Mouse (Mus musculus) neural tube, embryonic 10.5 days (tissue): ENCODE data around the gene Tnpo2.

Experiments used
- DNase-seq: peaks from one replicate; pipeline ENCODE4 v3.0.0-alpha.2; 2017; ENCODE audit warnings: low spot score; ENCODE audit errors: extremely low spot score

Gene Tnpo2

GRCm38 (mm10) chr8:85036718-85037365, at the start of gene Tnpo2:
Gene Tnpo2 (plus strand): TSS chr8:85036915.
- peak; percentile 90 for DNase-seq

- DNase-seq: no peak
These were observed 49.3 kb upstream of the Tnpo2 start for GRCm38 (mm10) chr8:84987388-84987787.

- no peak for DNase-seq
These were observed 48.8 kb upstream of the Tnpo2 start for GRCm38 (mm10) chr8:84987903-84988302.

GRCm38 (mm10) chr8:84989311-84989731, 47.4 kb upstream of the Tnpo2 start:
- no peak for DNase-seq

GRCm38 (mm10) chr8:84989810-84990209, 46.9 kb upstream of the Tnpo2 start:
- DNase-seq: peak; percentile 92

- DNase-seq: peak; percentile 96
These were observed 46.4 kb upstream of the Tnpo2 start, which contains the start of gene Hook2 for GRCm38 (mm10) chr8:84990349-84990748. Gene Hook2 (plus strand): TSS chr8:84990603.

- DNase-seq: no peak
These were observed 45.9 kb upstream of the Tnpo2 start for GRCm38 (mm10) chr8:84990836-84991235.

GRCm38 (mm10) chr8:84994375-84994774, 42.3 kb upstream of the Tnpo2 start:
- DNase-seq: no peak

GRCm38 (mm10) chr8:84995680-84996079, 41.0 kb upstream of the Tnpo2 start:
- DNase-seq: no peak

- no peak for DNase-seq
These were observed 39.7 kb upstream of the Tnpo2 start for GRCm38 (mm10) chr8:84996978-84997377.

GRCm38 (mm10) chr8:84997649-84998295, 38.9 kb upstream of the Tnpo2 start:
- DNase-seq: peak; percentile 89

GRCm38 (mm10) chr8:85007686-85008085, 29.0 kb upstream of the Tnpo2 start:
- DNase-seq: peak; percentile 32

- DNase-seq: no peak
These were observed 25.5 kb upstream of the Tnpo2 start for GRCm38 (mm10) chr8:85011242-85011641.

GRCm38 (mm10) chr8:85013230-85013840, 23.4 kb upstream of the Tnpo2 start:
- peak; percentile 64 for DNase-seq

- no peak for DNase-seq
These were observed 22.3 kb upstream of the Tnpo2 start, which contains the start of gene Best2 for GRCm38 (mm10) chr8:85014431-85014830. Gene Best2 (minus strand): TSS chr8:85014531.

GRCm38 (mm10) chr8:85016724-85017123, 20.0 kb upstream of the Tnpo2 start:
- DNase-seq: no peak

GRCm38 (mm10) chr8:85017209-85017608, 19.5 kb upstream of the Tnpo2 start:
- DNase-seq: no peak

GRCm38 (mm10) chr8:85021514-85022055, 15.1 kb upstream of the Tnpo2 start:
- DNase-seq: no peak

- DNase-seq: no peak
These were observed 12.9 kb upstream of the Tnpo2 start for GRCm38 (mm10) chr8:85023846-85024245.

GRCm38 (mm10) chr8:85025098-85025932, 11.4 kb upstream of the Tnpo2 start, which contains the start of gene Asna1:
Gene Asna1 (minus strand): TSS chr8:85025281.
- peak; percentile 91 for DNase-seq
